Mouse (Mus musculus): Measurements from ENCODE around the gene Hs6st1. TPM values are rescaled to one million over a fixed set of nuclear protein-coding genes. Genes with fewer than 3 reads are reported as not detected.

The Hs6st1 gene
- polyA plus RNA-seq, 1 experiment from 2014 or later, result 8.3 TPM

GRCm38 (mm10) chr1:36052672-36053071 lies 15.5 kb upstream of the Hs6st1 start:
- DNase-seq (ENCODE audit: low spot score) (no peak), ATAC-seq (replicated peaks; ENCODE audit: low FRiP score, low TSS enrichment, low read depth) (no peak)
- Histone ChIP-seq H3K9ac (ENCODE audit: low read length) (no peak overlapping the region), H3K4me3 (ENCODE audit: low read depth, low read length) (no peak overlapping the region), H3K27me3 (replicated peaks; ENCODE audit: control insufficient read depth, insufficient read depth, low read length) (no peaks in the 10 kb centered on the region), H3K9me3 (ENCODE audit: control insufficient read depth, low read length) (no peaks in the 10 kb centered on the region), H3K4me2 (ENCODE audit: low read length) (no peak overlapping the region), H3K27ac (ENCODE audit: low read depth) (no peak overlapping the region), H3K36me3 (ENCODE audit: control insufficient read depth, insufficient read depth, low read length) (no peaks in the 10 kb centered on the region), H3K4me1 (replicated peaks; ENCODE audit: control insufficient read depth, insufficient read depth, low read length) (no peaks in the 10 kb centered on the region)
- WGBS, result 85% methylated on average over 5 of the region's 5 CpGs

- Histone ChIP-seq H3K36me3 (ENCODE audit: control insufficient read depth, insufficient read depth, low read length) (no peaks in the 10 kb centered on the region), H3K4me2 (ENCODE audit: low read length) (no peak overlapping the region), H3K9ac (ENCODE audit: low read length) (no peak overlapping the region), H3K27ac (ENCODE audit: low read depth) (no peak overlapping the region), H3K9me3 (ENCODE audit: control insufficient read depth, low read length) (no peaks in the 10 kb centered on the region), H3K4me1 (replicated peaks; ENCODE audit: control insufficient read depth, insufficient read depth, low read length) (no peaks in the 10 kb centered on the region), H3K27me3 (replicated peaks; ENCODE audit: control insufficient read depth, insufficient read depth, low read length) (no peaks in the 10 kb centered on the region), H3K4me3 (ENCODE audit: low read depth, low read length) (no peak overlapping the region)
- WGBS, result 95% methylated on average over 2 of the region's 2 CpGs
- ATAC-seq (replicated peaks; ENCODE audit: low FRiP score, low TSS enrichment, low read depth), result no peak
- no peak for DNase-seq (ENCODE audit: low spot score)
These were observed 14.6 kb upstream of the Hs6st1 start for GRCm38 (mm10) chr1:36053566-36053965.

GRCm38 (mm10) chr1:36054182-36054966 lies 13.8 kb upstream of the Hs6st1 start:
- no peak overlapping the region for H3K27ac ChIP-seq (ENCODE audit: low read depth)
- no peaks in the 10 kb centered on the region for H3K36me3 ChIP-seq (ENCODE audit: control insufficient read depth, insufficient read depth, low read length)
- 86% methylated on average over 9 of the region's 9 CpGs for WGBS
- H3K9ac ChIP-seq (ENCODE audit: low read length), result no peak overlapping the region
- no peaks in the 10 kb centered on the region for H3K9me3 ChIP-seq (ENCODE audit: control insufficient read depth, low read length)
- no peaks in the 10 kb centered on the region for H3K27me3 ChIP-seq (replicated peaks; ENCODE audit: control insufficient read depth, insufficient read depth, low read length)
- no peak for ATAC-seq (replicated peaks; ENCODE audit: low FRiP score, low TSS enrichment, low read depth)
- H3K4me1 ChIP-seq (replicated peaks; ENCODE audit: control insufficient read depth, insufficient read depth, low read length), result no peaks in the 10 kb centered on the region
- no peak overlapping the region for H3K4me3 ChIP-seq (ENCODE audit: low read depth, low read length)
- DNase-seq (ENCODE audit: low spot score), result peak; percentile 44
- no peak overlapping the region for H3K4me2 ChIP-seq (ENCODE audit: low read length)

- Histone ChIP-seq H3K27me3 (replicated peaks; ENCODE audit: control insufficient read depth, insufficient read depth, low read length) (no peaks in the 10 kb centered on the region), H3K4me3 (ENCODE audit: low read depth, low read length) (no peak overlapping the region), H3K36me3 (ENCODE audit: control insufficient read depth, insufficient read depth, low read length) (no peaks in the 10 kb centered on the region), H3K9me3 (ENCODE audit: control insufficient read depth, low read length) (no peaks in the 10 kb centered on the region), H3K27ac (ENCODE audit: low read depth) (no peak overlapping the region), H3K4me2 (ENCODE audit: low read length) (no peak overlapping the region), H3K9ac (ENCODE audit: low read length) (no peak overlapping the region), H3K4me1 (replicated peaks; ENCODE audit: control insufficient read depth, insufficient read depth, low read length) (no peaks in the 10 kb centered on the region)
- ATAC-seq (replicated peaks; ENCODE audit: low FRiP score, low TSS enrichment, low read depth), result no peak
- no peak for DNase-seq (ENCODE audit: low spot score)
- 88% methylated on average over 7 of the region's 7 CpGs for WGBS
These were observed 13.2 kb upstream of the Hs6st1 start for GRCm38 (mm10) chr1:36054967-36055357.

GRCm38 (mm10) chr1:36059351-36059750 lies 8.8 kb upstream of the Hs6st1 start:
- Histone ChIP-seq H3K36me3 (ENCODE audit: control insufficient read depth, insufficient read depth, low read length) (no peaks in the 10 kb centered on the region), H3K9ac (ENCODE audit: low read length) (no peak overlapping the region), H3K27ac (ENCODE audit: low read depth) (no peak overlapping the region), H3K4me2 (ENCODE audit: low read length) (no peak overlapping the region), H3K27me3 (replicated peaks; ENCODE audit: control insufficient read depth, insufficient read depth, low read length) (no peaks in the 10 kb centered on the region), H3K9me3 (ENCODE audit: control insufficient read depth, low read length) (no peaks in the 10 kb centered on the region), H3K4me3 (ENCODE audit: low read depth, low read length) (no peak overlapping the region), H3K4me1 (replicated peaks; ENCODE audit: control insufficient read depth, insufficient read depth, low read length) (no peaks in the 10 kb centered on the region; the same call in 1 of the 2 replicates)
- no peak for ATAC-seq (replicated peaks; ENCODE audit: low FRiP score, low TSS enrichment, low read depth)
- peak; percentile 43 for DNase-seq (ENCODE audit: low spot score)
- WGBS, result 88% methylated on average over 6 of the region's 6 CpGs

GRCm38 (mm10) chr1:36059959-36060953 lies 7.9 kb upstream of the Hs6st1 start:
- Histone ChIP-seq H3K4me1 (replicated peaks; ENCODE audit: control insufficient read depth, insufficient read depth, low read length) (peaks cover 3% of the 10 kb centered on the region), H3K27me3 (replicated peaks; ENCODE audit: control insufficient read depth, insufficient read depth, low read length) (no peaks in the 10 kb centered on the region), H3K9me3 (ENCODE audit: control insufficient read depth, low read length) (no peaks in the 10 kb centered on the region), H3K4me2 (ENCODE audit: low read length) (no peak overlapping the region), H3K36me3 (ENCODE audit: control insufficient read depth, insufficient read depth, low read length) (no peaks in the 10 kb centered on the region), H3K4me3 (ENCODE audit: low read depth, low read length) (no peak overlapping the region), H3K27ac (ENCODE audit: low read depth) (no peak overlapping the region), H3K9ac (ENCODE audit: low read length) (no peak overlapping the region)
- DNase-seq (ENCODE audit: low spot score) (peak; percentile 50), ATAC-seq (replicated peaks; ENCODE audit: low FRiP score, low TSS enrichment, low read depth) (no peak)
- 54% methylated on average over 13 of the region's 13 CpGs for WGBS

- Histone ChIP-seq H3K27ac (ENCODE audit: low read depth) (no peak overlapping the region), H3K4me3 (ENCODE audit: low read depth, low read length) (no peak overlapping the region), H3K36me3 (ENCODE audit: control insufficient read depth, insufficient read depth, low read length) (no peaks in the 10 kb centered on the region), H3K9ac (ENCODE audit: low read length) (no peak overlapping the region), H3K4me2 (ENCODE audit: low read length) (no peak overlapping the region), H3K27me3 (replicated peaks; ENCODE audit: control insufficient read depth, insufficient read depth, low read length) (no peaks in the 10 kb centered on the region), H3K9me3 (ENCODE audit: control insufficient read depth, low read length) (no peaks in the 10 kb centered on the region), H3K4me1 (replicated peaks; ENCODE audit: control insufficient read depth, insufficient read depth, low read length) (peaks cover 3% of the 10 kb centered on the region)
- DNase-seq (ENCODE audit: low spot score), result peak; percentile 28
- ATAC-seq (replicated peaks; ENCODE audit: low FRiP score, low TSS enrichment, low read depth), result no peak
- 83% methylated on average over 11 of the region's 11 CpGs for WGBS
These were observed 6.8 kb upstream of the Hs6st1 start for GRCm38 (mm10) chr1:36061211-36061915.

- H3K4me1 ChIP-seq (replicated peaks; ENCODE audit: control insufficient read depth, insufficient read depth, low read length), result peaks cover 3% of the 10 kb centered on the region
- 80% methylated on average over 11 of the region's 11 CpGs for WGBS
- H3K27me3 ChIP-seq (replicated peaks; ENCODE audit: control insufficient read depth, insufficient read depth, low read length), result no peaks in the 10 kb centered on the region
- no peak overlapping the region for H3K27ac ChIP-seq (ENCODE audit: low read depth)
- DNase-seq (ENCODE audit: low spot score), result peak; percentile 44
- no peaks in the 10 kb centered on the region for H3K9me3 ChIP-seq (ENCODE audit: control insufficient read depth, low read length)
- H3K4me3 ChIP-seq (ENCODE audit: low read depth, low read length), result no peak overlapping the region
- ATAC-seq (replicated peaks; ENCODE audit: low FRiP score, low TSS enrichment, low read depth), result no peak
- H3K36me3 ChIP-seq (ENCODE audit: control insufficient read depth, insufficient read depth, low read length), result no peaks in the 10 kb centered on the region
- H3K4me2 ChIP-seq (ENCODE audit: low read length), result no peak overlapping the region
- H3K9ac ChIP-seq (ENCODE audit: low read length), result no peak overlapping the region
These were observed 6.0 kb upstream of the Hs6st1 start for GRCm38 (mm10) chr1:36062088-36062805.

All from intestine, embryonic 14.5 days (tissue).